Comparison of ENCODE assay signal across 11 mouse cellular contexts in genomic region chr12:9174327-9174726, GRCm38 (mm10).
DNase-seq lines count a peak whose midpoint lies in the region; ATAC-seq and TF ChIP-seq lines count a peak whose summit lies in the region.
"Had no signal": no experiment of that assay in that cellular context is flagged by ENCODE, and none has a peak within 500 bp of the region (broad histone marks: within the 10 kb centered on the region; RNA-seq: fewer than 3 reads in every experiment).

No protein-coding gene starts in this region.

- no peak overlapping the region for H3K4me2 ChIP-seq in lung, embryonic 14.5 days
- H3K4me2 ChIP-seq in embryonic facial prominence, embryonic 11.5 days (ENCODE audit: low read depth, low read length) = no peak overlapping the region
- H3K4me2 ChIP-seq in neural tube, embryonic 11.5 days (ENCODE audit: low read depth) = no peak overlapping the region
- H3K4me2 ChIP-seq: embryonic facial prominence, embryonic 12.5 days; forebrain, embryonic 13.5 days; liver, embryonic 15.5 days had no signal

- WGBS in lung, embryonic 14.5 days = 15% methylated on average over 9 of the region's 9 CpGs
- WGBS in lung, adult 2 months = 23% methylated on average over 9 of the region's 9 CpGs
- WGBS in embryonic facial prominence, embryonic 11.5 days = 31% methylated on average over 9 of the region's 9 CpGs
- 51% methylated on average over 9 of the region's 9 CpGs for WGBS in neural tube, embryonic 11.5 days

- no peaks in the 10 kb centered on the region for H3K36me3 ChIP-seq in lung, embryonic 14.5 days (ENCODE audit: insufficient read depth)
- no peaks in the 10 kb centered on the region for H3K36me3 ChIP-seq in embryonic facial prominence, embryonic 11.5 days (replicated peaks; ENCODE audit: control insufficient read depth, insufficient read depth, low read depth, low read length)
- H3K36me3 ChIP-seq in neural tube, embryonic 11.5 days (ENCODE audit: control insufficient read depth, insufficient read depth, low read length) = no peaks in the 10 kb centered on the region
- H3K36me3 ChIP-seq: embryonic facial prominence, embryonic 12.5 days; liver, embryonic 15.5 days had no signal

- peak; percentile 49; the same call in 1 of the 2 replicates for ATAC-seq in lung, embryonic 14.5 days (ENCODE audit: insufficient read depth)
- ATAC-seq in Patski = peak; percentile 56
- ATAC-seq in embryonic facial prominence, embryonic 11.5 days (replicated peaks; ENCODE audit: insufficient number of reproducible peaks, low FRiP score, low TSS enrichment, low read depth) = no peak
- no peak for ATAC-seq in neural tube, embryonic 11.5 days (ENCODE audit: insufficient read depth, low FRiP score, low TSS enrichment)
- no peak for ATAC-seq in megakaryocyte, adult 5-6 weeks (ENCODE audit: poor library complexity, severe bottlenecking)
- ATAC-seq: forebrain, embryonic 13.5 days had no signal

- no peaks in the 10 kb centered on the region for H3K4me1 ChIP-seq in lung, embryonic 14.5 days (ENCODE audit: insufficient read depth)
- no peaks in the 10 kb centered on the region for H3K4me1 ChIP-seq in lung, adult 2 months (ENCODE audit: control insufficient read depth, insufficient read depth, low read length)
- no peaks in the 10 kb centered on the region for H3K4me1 ChIP-seq in embryonic facial prominence, embryonic 11.5 days (ENCODE audit: control insufficient read depth, insufficient read depth, low read length)
- no peaks in the 10 kb centered on the region for H3K4me1 ChIP-seq in neural tube, embryonic 11.5 days (ENCODE audit: control insufficient read depth, insufficient read depth, low read length)
- H3K4me1 ChIP-seq: forebrain, embryonic 13.5 days; liver, embryonic 15.5 days had no signal

- no peak overlapping the region for H3K27ac ChIP-seq in lung, embryonic 14.5 days (ENCODE audit: low read depth)
- H3K27ac ChIP-seq in embryonic facial prominence, embryonic 11.5 days (replicated peaks; ENCODE audit: low read depth, low read length) = no peak overlapping the region
- H3K27ac ChIP-seq in neural tube, embryonic 11.5 days (ENCODE audit: low read depth, low read length) = no peak overlapping the region
- H3K27ac ChIP-seq: embryonic facial prominence, embryonic 12.5 days; forebrain, embryonic 13.5 days; liver, embryonic 15.5 days had no signal

- DNase-seq in lung, embryonic 14.5 days = peak; percentile 34
- no peak for DNase-seq in lung, adult 2 months
- DNase-seq in Patski (ENCODE audit: low read depth, low spot score) = peak; percentile 42
- DNase-seq in embryonic facial prominence, embryonic 11.5 days (ENCODE audit: low spot score) = peak; percentile 41
- peak; percentile 18 for DNase-seq in neural tube, embryonic 11.5 days (ENCODE audit: low spot score)
- no peak for DNase-seq in cerebellum, adult 9-10 months
- DNase-seq: gastrocnemius, postnatal 14 days had no signal

- TF ChIP-seq POLR2A in lung, adult 2 months (IDR thresholded peaks at IDR 0.05; ENCODE audit: borderline replicate concordance, extremely low read depth, low read depth, low read length) = no peak

- CTCF ChIA-PET in Patski (lab: Charles Lee) = interaction anchor here (1.0 to 3.5 kb wide), 4 partner anchors 8 to 1049 kb away, joined by 3 to 12 read pairs (median 3); no protein-coding TSS in a partner anchor

- H3K9ac ChIP-seq in lung, embryonic 14.5 days = no peak overlapping the region
- H3K9ac ChIP-seq in embryonic facial prominence, embryonic 11.5 days (replicated peaks; ENCODE audit: low read length) = no peak overlapping the region
- H3K9ac ChIP-seq in neural tube, embryonic 11.5 days (ENCODE audit: low read length) = no peak overlapping the region
- H3K9ac ChIP-seq: embryonic facial prominence, embryonic 12.5 days; forebrain, embryonic 13.5 days; liver, embryonic 15.5 days had no signal

- no peaks in the 10 kb centered on the region for H3K27me3 ChIP-seq in lung, embryonic 14.5 days (ENCODE audit: insufficient read depth, low read length)
- no peaks in the 10 kb centered on the region for H3K27me3 ChIP-seq in Patski
- no peaks in the 10 kb centered on the region for H3K27me3 ChIP-seq in embryonic facial prominence, embryonic 11.5 days (ENCODE audit: control insufficient read depth, insufficient read depth, low read length)
- H3K27me3 ChIP-seq in neural tube, embryonic 11.5 days (ENCODE audit: control insufficient read depth, insufficient read depth, low read length) = no peaks in the 10 kb centered on the region
- H3K27me3 ChIP-seq: embryonic facial prominence, embryonic 12.5 days; forebrain, embryonic 13.5 days; liver, embryonic 15.5 days had no signal

- no peak overlapping the region for H3K4me3 ChIP-seq in lung, embryonic 14.5 days (ENCODE audit: low read depth, low read length)
- H3K4me3 ChIP-seq in lung, adult 2 months (replicated peaks; ENCODE audit: extremely low read depth, low read depth, low read length) = no peak overlapping the region
- no peak overlapping the region for H3K4me3 ChIP-seq in embryonic facial prominence, embryonic 11.5 days (ENCODE audit: low read depth, low read length)
- H3K4me3 ChIP-seq in neural tube, embryonic 11.5 days (ENCODE audit: low read depth, low read length) = no peak overlapping the region
- H3K4me3 ChIP-seq: embryonic facial prominence, embryonic 12.5 days; forebrain, embryonic 13.5 days; liver, embryonic 15.5 days had no signal

- POLR2A ChIA-PET in Patski (lab: Charles Lee) = interaction anchor here (1.3 kb wide), 1 partner anchor 49 kb away, joined by 3 read pairs; no protein-coding TSS in a partner anchor

- in situ Hi-C loops in Patski (cut with MboI; ENCODE audit: low pct_unique_long_range_greater_than_20kb) = loop anchor here (25.0 kb wide), 1 partner anchor 1363 kb away; no protein-coding TSS in a partner anchor

- no peaks in the 10 kb centered on the region for H3K9me3 ChIP-seq in lung, embryonic 14.5 days (ENCODE audit: low read depth, low read length)
- H3K9me3 ChIP-seq in embryonic facial prominence, embryonic 11.5 days (replicated peaks; ENCODE audit: control insufficient read depth, low read length) = no peaks in the 10 kb centered on the region
- no peaks in the 10 kb centered on the region for H3K9me3 ChIP-seq in neural tube, embryonic 11.5 days (ENCODE audit: control insufficient read depth, low read length)
- H3K9me3 ChIP-seq: embryonic facial prominence, embryonic 12.5 days; forebrain, embryonic 13.5 days; liver, embryonic 15.5 days had no signal

- no peak for TF ChIP-seq CTCF in lung, embryonic 14.5 days (IDR thresholded peaks at IDR 0.05; ENCODE audit: low read depth)
- no peak for TF ChIP-seq CTCF in lung, adult 2 months (IDR thresholded peaks at IDR 0.05; ENCODE audit: insufficient read depth, low read length)
- TF ChIP-seq CTCF in Patski (IDR thresholded peaks at IDR 0.05) = peak; percentile 22

Comparison
In these comparisons a context has a peak if more than half of its experiments do, and no peak if none do; other contexts are left out.
1. DNase-seq: peak in lung, embryonic 14.5 days (single experiment), Patski (single experiment), embryonic facial prominence, embryonic 11.5 days (single experiment) and neural tube, embryonic 11.5 days (single experiment); none in lung, adult 2 months (single experiment) and cerebellum, adult 9-10 months (single experiment).
2. ATAC-seq: peak in lung, embryonic 14.5 days (single experiment) and Patski (single experiment); none in embryonic facial prominence, embryonic 11.5 days (single experiment), neural tube, embryonic 11.5 days (single experiment) and megakaryocyte, adult 5-6 weeks (single experiment).